Mouse (Mus musculus) MEL (cell line): ENCODE data around the gene Poll. TPM values are rescaled to one million over a fixed set of nuclear protein-coding genes. Genes with fewer than 3 reads are reported as not detected.

ENCODE experiments used
- DNase-seq: peaks from one replicate; pipeline ENCODE4 v3.0.0; 2011; ENCODE audit warnings: low read depth, low spot score
- H3K27ac ChIP-seq: 2 replicates; pipeline ENCODE4 v1.5.1; 2012; ENCODE audit warnings: low read depth, mild to moderate bottlenecking, control low read depth, low read length, moderate library complexity; ENCODE audit not compliant: control insufficient read depth
- H3K27me3 ChIP-seq, 2 experiments: fragments of 150-350 bp in 1 of 2; sonication (generic) in 1 of 2; 2 replicates each; pipeline ENCODE4 v1.6.1; 2012; ENCODE audit warnings: low read length in 2 of 2, mild to moderate bottlenecking in 2 of 2, improper control_type of control experiment in 1 of 2, moderate library complexity in 1 of 2; ENCODE audit not compliant: insufficient read depth in 2 of 2, control insufficient read depth in 1 of 2
- H3K36me3 ChIP-seq, 2 experiments: 2 replicates each; pipeline ENCODE4 v1.6.1; 2012 to 2014; ENCODE audit warnings: low read length in 2 of 2, improper control_type of control experiment in 1 of 2, inconsistent platforms in 1 of 2, mild to moderate bottlenecking in 1 of 2; ENCODE audit not compliant: insufficient read depth in 2 of 2, control insufficient read depth in 1 of 2
- H3K4me1 ChIP-seq, 2 experiments: fragments of 150-350 bp in 1 of 2; sonication (generic) in 1 of 2; 2 replicates each; pipeline ENCODE4 v1.6.1; 2012; ENCODE audit warnings: low read length in 2 of 2, improper control_type of control experiment in 1 of 2, mild to moderate bottlenecking in 1 of 2; ENCODE audit not compliant: insufficient read depth in 2 of 2, control insufficient read depth in 1 of 2
- H3K4me3 ChIP-seq, 2 experiments: fragments of 150-350 bp in 1 of 2; sonication (generic) in 1 of 2; 2 replicates each; pipeline ENCODE4 v1.5.1; 2012; ENCODE audit warnings: low read depth in 2 of 2, low read length in 2 of 2, mild to moderate bottlenecking in 2 of 2, moderate library complexity in 2 of 2, control low read depth in 1 of 2, improper control_type of control experiment in 1 of 2; ENCODE audit not compliant: control insufficient read depth in 1 of 2, insufficient read depth in 1 of 2
- H3K79me2 ChIP-seq: 2 replicates; pipeline ENCODE4 v1.6.1; 2012; ENCODE audit warnings: mild to moderate bottlenecking, low read length, moderate library complexity; ENCODE audit not compliant: control insufficient read depth, poor library complexity, insufficient read depth
- H3K9ac ChIP-seq: 2 replicates; pipeline ENCODE4 v1.6.1; 2012; ENCODE audit warnings: low read depth, mild to moderate bottlenecking, control low read depth, low read length, moderate library complexity; ENCODE audit not compliant: control insufficient read depth, poor library complexity, severe bottlenecking
- H3K9me3 ChIP-seq: fragments of 150-350 bp; sonication (generic); replicated peaks from 2 replicates; pipeline ENCODE4 v1.6.1; 2012; ENCODE audit warnings: mild to moderate bottlenecking, low read length, improper control_type of control experiment, moderate library complexity; ENCODE audit not compliant: insufficient read depth
- BHLHE40 ChIP-seq: IDR thresholded peaks from 2 replicates; pipeline ENCODE4 v1.6.1; 2012; ENCODE audit warnings: low read depth, mild to moderate bottlenecking, inconsistent platforms, low read length, improper control_type of control experiment, borderline replicate concordance
- CHD1 ChIP-seq: IDR thresholded peaks from 2 replicates; pipeline ENCODE4 v1.6.1; 2012; ENCODE audit warnings: low read depth, mild to moderate bottlenecking, inconsistent platforms, low read length, improper control_type of control experiment
- CHD2 ChIP-seq: IDR thresholded peaks from 2 replicates; pipeline ENCODE4 v1.6.1; 2011; ENCODE audit warnings: low read length, improper control_type of control experiment
- E2F4 ChIP-seq: IDR thresholded peaks from 2 replicates; pipeline ENCODE4 v1.6.1; 2011; ENCODE audit warnings: low read depth, low read length, improper control_type of control experiment, borderline replicate concordance
- EP300 ChIP-seq, 2 experiments: IDR thresholded peaks; 2 replicates each; pipeline ENCODE4 v1.6.1; 2011; ENCODE audit warnings: improper control_type of control experiment in 2 of 2, low read length in 2 of 2, low read depth in 1 of 2, mild to moderate bottlenecking in 1 of 2
- ETS1 ChIP-seq: IDR thresholded peaks from 2 replicates; pipeline ENCODE4 v1.6.1; 2012; ENCODE audit warnings: low read depth, mild to moderate bottlenecking, inconsistent platforms, low read length, improper control_type of control experiment, moderate library complexity
- GABPA ChIP-seq: IDR thresholded peaks from 2 replicates; pipeline ENCODE4 v1.6.1; 2012; ENCODE audit warnings: low read depth, mild to moderate bottlenecking, inconsistent platforms, low read length, improper control_type of control experiment, moderate library complexity
- GATA1 ChIP-seq: IDR thresholded peaks from 2 replicates; pipeline ENCODE4 v1.6.1; 2011; ENCODE audit warnings: low read depth, low read length, improper control_type of control experiment
- HCFC1 ChIP-seq: IDR thresholded peaks from 2 replicates; pipeline ENCODE4 v1.6.1; 2012; ENCODE audit warnings: low read depth, mild to moderate bottlenecking, inconsistent platforms, low read length, improper control_type of control experiment, moderate library complexity
- JUND ChIP-seq: IDR thresholded peaks from 2 replicates; pipeline ENCODE4 v1.6.1; 2011; ENCODE audit warnings: low read depth, mild to moderate bottlenecking, improper control_type of control experiment, low read length
- KAT2A ChIP-seq: conservative IDR thresholded peaks from 2 replicates; pipeline ENCODE4 v1.6.1; 2012; ENCODE audit warnings: low read depth, low read length, improper control_type of control experiment, inconsistent platforms
- MAX ChIP-seq: IDR thresholded peaks from 2 replicates; pipeline ENCODE4 v1.6.1; 2011; ENCODE audit warnings: low read length, improper control_type of control experiment
- MAZ ChIP-seq: IDR thresholded peaks from 2 replicates; pipeline ENCODE4 v1.6.1; 2012; ENCODE audit warnings: low read depth, mild to moderate bottlenecking, inconsistent platforms, low read length, improper control_type of control experiment
- MEF2A ChIP-seq: IDR thresholded peaks from 2 replicates; pipeline ENCODE4 v1.6.1; 2014; ENCODE audit warnings: low read depth, mild to moderate bottlenecking, inconsistent platforms, low read length, improper control_type of control experiment; ENCODE audit not compliant: poor library complexity, insufficient replicate concordance, severe bottlenecking; ENCODE audit errors: extremely low read depth
- MXI1 ChIP-seq: IDR thresholded peaks from 2 replicates; pipeline ENCODE4 v1.6.1; 2011; ENCODE audit warnings: mild to moderate bottlenecking, low read depth, low read length, improper control_type of control experiment
- MYC ChIP-seq: IDR thresholded peaks from 2 replicates; pipeline ENCODE4 v1.6.1; 2011; ENCODE audit warnings: low read depth, mild to moderate bottlenecking, low read length, improper control_type of control experiment, moderate library complexity
- NELFE ChIP-seq: IDR thresholded peaks from 2 replicates; pipeline ENCODE4 v1.6.1; 2011; ENCODE audit warnings: low read depth, low read length, improper control_type of control experiment
- NRF1 ChIP-seq: IDR thresholded peaks from 2 replicates; pipeline ENCODE4 v1.6.1; 2014; ENCODE audit warnings: low read depth, mild to moderate bottlenecking, inconsistent platforms, low read length, improper control_type of control experiment, moderate library complexity; ENCODE audit not compliant: poor library complexity, insufficient read depth, severe bottlenecking
- POLR2A ChIP-seq, 2 experiments: IDR thresholded peaks; 2 replicates each; pipeline ENCODE4 v1.6.1; 2011 to 2012; ENCODE audit warnings: low read length in 2 of 2, mild to moderate bottlenecking in 2 of 2, control low read depth in 1 of 2, improper control_type of control experiment in 1 of 2, low read depth in 1 of 2, moderate library complexity in 1 of 2; ENCODE audit not compliant: control insufficient read depth in 1 of 2, insufficient read depth in 1 of 2, poor library complexity in 1 of 2
- POLR2AphosphoS2 ChIP-seq: IDR thresholded peaks from 2 replicates; pipeline ENCODE4 v1.6.1; 2011; ENCODE audit warnings: low read length, improper control_type of control experiment
- RAD21 ChIP-seq: IDR thresholded peaks from 2 replicates; pipeline ENCODE4 v1.6.1; 2011; ENCODE audit warnings: mild to moderate bottlenecking, low read depth, low read length, improper control_type of control experiment
- RCOR1 ChIP-seq: IDR thresholded peaks from 2 replicates; pipeline ENCODE4 v1.6.1; 2012; ENCODE audit warnings: low read depth, mild to moderate bottlenecking, inconsistent platforms, low read length, improper control_type of control experiment
- SIN3A ChIP-seq: IDR thresholded peaks from 2 replicates; pipeline ENCODE4 v1.6.1; 2012; ENCODE audit warnings: low read length, improper control_type of control experiment, inconsistent platforms
- SMC3 ChIP-seq: IDR thresholded peaks from 2 replicates; pipeline ENCODE4 v1.6.1; 2011; ENCODE audit warnings: low read depth, low read length, improper control_type of control experiment
- TAL1 ChIP-seq: IDR thresholded peaks from 2 replicates; pipeline ENCODE4 v1.6.1; 2012; ENCODE audit warnings: mild to moderate bottlenecking, inconsistent platforms, low read length, moderate library complexity, mixed read lengths
- TBP ChIP-seq: IDR thresholded peaks from 2 replicates; pipeline ENCODE4 v1.8.0; 2011; ENCODE audit warnings: low read depth, low read length, improper control_type of control experiment
- TCF12 ChIP-seq: IDR thresholded peaks from 2 replicates; pipeline ENCODE4 v1.6.1; 2014; ENCODE audit warnings: low read depth, mild to moderate bottlenecking, inconsistent platforms, low read length, improper control_type of control experiment, moderate library complexity
- UBTF ChIP-seq: IDR thresholded peaks from 2 replicates; pipeline ENCODE4 v1.6.1; 2012; ENCODE audit warnings: low read depth, mild to moderate bottlenecking, inconsistent platforms, low read length, improper control_type of control experiment, moderate library complexity, borderline replicate concordance; ENCODE audit not compliant: insufficient read depth
- ZKSCAN1 ChIP-seq: IDR thresholded peaks from 2 replicates; pipeline ENCODE4 v1.6.1; 2012; ENCODE audit warnings: low read depth, mild to moderate bottlenecking, inconsistent platforms, low read length, improper control_type of control experiment, moderate library complexity
- ZNF384 ChIP-seq: IDR thresholded peaks from 2 replicates; pipeline ENCODE4 v1.6.1; 2012; ENCODE audit warnings: low read depth, mild to moderate bottlenecking, inconsistent platforms, low read length, improper control_type of control experiment
- polyA plus RNA-seq, 2 experiments: library from polyadenylated mRNA; stranded (reverse) in 1 of 2; unstranded in 1 of 2; fragments of >175 nt in 1 of 2; fragments of >200 nt in 1 of 2; gene quantifications; 2 replicates each; pipeline versions ENCODE4 v1.2.1 to v1.2.4; 2012; ENCODE audit warnings: low replicate concordance in 2 of 2, low read depth in 1 of 2; ENCODE audit not compliant: insufficient read length in 2 of 2, insufficient read depth in 1 of 2, missing spikeins in 1 of 2
- total RNA-seq: library from RNA; depleted of rRNA; stranded (reverse); fragments of 300-350 nt; gene quantifications from 2 replicates; pipeline ENCODE4 v1.2.3, GENCODE M21; 2012

The Poll gene
- total and polyA plus RNA-seq, 3 experiments, result 14.9 to 19.0 TPM; not detected in 1

GRCm38 (mm10) chr19:45544925-45545321, 15.4 kb downstream of the Poll start (continued):
- peak; percentile 82 for TF ChIP-seq MAZ
- TF ChIP-seq NELFE, result 0 out of 2 replicates have a peak, but pooled peaks have one; percentile 2
- no peak for TF ChIP-seq NRF1
- no peak for TF ChIP-seq JUND
- peak; percentile 63; the same call in 1 of the 2 replicates for TF ChIP-seq MYC
- TF ChIP-seq ZKSCAN1, result no peak
- TF ChIP-seq SIN3A, result peak; percentile 79; the same call in 1 of the 2 replicates
- TF ChIP-seq RCOR1, result no peak
- no peak for TF ChIP-seq KAT2A
- peak; percentile 21; the same call in 1 of the 2 replicates for TF ChIP-seq TCF12
- TF ChIP-seq ETS1, result no peak
- TF ChIP-seq UBTF, result no peak
- TF ChIP-seq MXI1, result peak; percentile 68; the same call in 1 of the 2 replicates
- peak; percentile 45; the same call in 1 of the 2 replicates for TF ChIP-seq HCFC1
- peak in 1 of 2 experiments; percentile 28; a peak in 1 of 4 replicates for TF ChIP-seq POLR2A (IDR thresholded peaks at IDR 0.05; ENCODE audit: control insufficient read depth in 1 of 2, insufficient read depth in 1 of 2, low read depth in 1 of 2, low read length in 2 of 2, poor library complexity in 1 of 2)
- no peak for TF ChIP-seq E2F4
- no peak for TF ChIP-seq MEF2A
- TF ChIP-seq GABPA, result no peak; the same call in 1 of the 2 replicates
- TF ChIP-seq RAD21, result peak; percentile 97
- TF ChIP-seq TBP, result no peak

GRCm38 (mm10) chr19:45544152-45544924, 16.0 kb downstream of the Poll start:
- peak overlapping the region; percentile 17; the same call in 1 of the 2 replicates for H3K27ac ChIP-seq
- no peaks in the 10 kb centered on the region; the same call in 1 of the 2 replicates for H3K79me2 ChIP-seq
- H3K36me3 ChIP-seq, result peaks cover 0 to 8% of the 10 kb centered on the region in 2 experiments; a peak in 2 of 4 replicates
- no peaks in the 10 kb centered on the region for H3K9me3 ChIP-seq
- DNase-seq, result peak; percentile 88
- peaks cover 7 to 20% of the 10 kb centered on the region in 2 experiments for H3K4me1 ChIP-seq
- H3K27me3 ChIP-seq, result no peaks in the 10 kb centered on the region
- H3K9ac ChIP-seq, result peak overlapping the region; percentile 71
- H3K4me3 ChIP-seq, result peak overlapping the region; percentile 76 to 83
- TF ChIP-seq CHD2 (peak; percentile 54; the same call in 1 of the 2 replicates), BHLHE40 (no peak), CHD1 (no peak), RAD21 (no peak), RCOR1 (peak; percentile 34; the same call in 1 of the 2 replicates), TCF12 (peak; percentile 18; the same call in 1 of the 2 replicates), MYC (no peak), POLR2A (IDR thresholded peaks at IDR 0.05; ENCODE audit: control insufficient read depth in 1 of 2, insufficient read depth in 1 of 2, low read depth in 1 of 2, low read length in 2 of 2, poor library complexity in 1 of 2) (peak in 1 of 2 experiments; percentile 39; a peak in 1 of 4 replicates), EP300 (IDR thresholded peaks at IDR 0.05; ENCODE audit: low read depth in 1 of 2, low read length in 2 of 2) (no peak), SMC3 (no peak), TAL1 (no peak), GABPA (no peak), KAT2A (no peak), MAX (no peak; the same call in 1 of the 2 replicates), POLR2AphosphoS2 (no peak), JUND (no peak), ETS1 (peak; percentile 64), MEF2A (no peak), E2F4 (no peak), SIN3A (peak; percentile 54; the same call in 1 of the 2 replicates), ZNF384 (no peak), ZKSCAN1 (no peak), GATA1 (no peak), HCFC1 (no peak)
